Mouse (Mus musculus): ENCODE results near the gene Lmntd1. TPM values are rescaled to one million over a fixed set of nuclear protein-coding genes. Genes with fewer than 3 reads are reported as not detected.

Lmntd1 gene
- polyA plus RNA-seq, 1 experiment = not detected

GRCm38 (mm10) chr6:145358001-145358400, 256.1 kb downstream of the Lmntd1 start:
- TF ChIP-seq EP300 (IDR thresholded peaks at IDR 0.05; ENCODE audit: insufficient read depth, low read depth, low read length) = no peak
- TF ChIP-seq POLR2A (IDR thresholded peaks at IDR 0.05; ENCODE audit: insufficient read depth, low read length) = no peak
- no peak for TF ChIP-seq CTCF (IDR thresholded peaks at IDR 0.05; ENCODE audit: low read depth, low read length)
- H3K27ac ChIP-seq (ENCODE audit: insufficient read depth, low read length) = no peak overlapping the region
- H3K9ac ChIP-seq (ENCODE audit: low read depth, poor library complexity, severe bottlenecking) = no peak overlapping the region
- no peak overlapping the region for H3K4me3 ChIP-seq (ENCODE audit: low read depth, low read length)
- no peaks in the 10 kb centered on the region for H3K9me3 ChIP-seq (replicated peaks; ENCODE audit: control insufficient read depth, insufficient read depth, low read length, poor library complexity, severe bottlenecking)
- H3K36me3 ChIP-seq (ENCODE audit: control insufficient read depth, insufficient read depth, low read length, poor library complexity, severe bottlenecking) = no peaks in the 10 kb centered on the region
- no peaks in the 10 kb centered on the region for H3K4me1 ChIP-seq (ENCODE audit: control insufficient read depth, insufficient read depth, low read length)
- H3K27me3 ChIP-seq (ENCODE audit: control insufficient read depth, insufficient read depth, low read length, poor library complexity, severe bottlenecking) = no peaks in the 10 kb centered on the region

GRCm38 (mm10) chr6:145353806-145354205, 260.3 kb downstream of the Lmntd1 start:
- no peak overlapping the region for H3K9ac ChIP-seq (ENCODE audit: low read depth, poor library complexity, severe bottlenecking)
- no peaks in the 10 kb centered on the region for H3K27me3 ChIP-seq (ENCODE audit: control insufficient read depth, insufficient read depth, low read length, poor library complexity, severe bottlenecking)
- no peak overlapping the region for H3K27ac ChIP-seq (ENCODE audit: insufficient read depth, low read length)
- no peaks in the 10 kb centered on the region for H3K4me1 ChIP-seq (ENCODE audit: control insufficient read depth, insufficient read depth, low read length)
- no peak for TF ChIP-seq EP300 (IDR thresholded peaks at IDR 0.05; ENCODE audit: insufficient read depth, low read depth, low read length)
- no peak for TF ChIP-seq POLR2A (IDR thresholded peaks at IDR 0.05; ENCODE audit: insufficient read depth, low read length)
- TF ChIP-seq CTCF (IDR thresholded peaks at IDR 0.05; ENCODE audit: low read depth, low read length) = no peak
- H3K4me3 ChIP-seq (ENCODE audit: low read depth, low read length) = no peak overlapping the region
- no peaks in the 10 kb centered on the region for H3K9me3 ChIP-seq (replicated peaks; ENCODE audit: control insufficient read depth, insufficient read depth, low read length, poor library complexity, severe bottlenecking)
- no peaks in the 10 kb centered on the region for H3K36me3 ChIP-seq (ENCODE audit: control insufficient read depth, insufficient read depth, low read length, poor library complexity, severe bottlenecking)

DNA sequence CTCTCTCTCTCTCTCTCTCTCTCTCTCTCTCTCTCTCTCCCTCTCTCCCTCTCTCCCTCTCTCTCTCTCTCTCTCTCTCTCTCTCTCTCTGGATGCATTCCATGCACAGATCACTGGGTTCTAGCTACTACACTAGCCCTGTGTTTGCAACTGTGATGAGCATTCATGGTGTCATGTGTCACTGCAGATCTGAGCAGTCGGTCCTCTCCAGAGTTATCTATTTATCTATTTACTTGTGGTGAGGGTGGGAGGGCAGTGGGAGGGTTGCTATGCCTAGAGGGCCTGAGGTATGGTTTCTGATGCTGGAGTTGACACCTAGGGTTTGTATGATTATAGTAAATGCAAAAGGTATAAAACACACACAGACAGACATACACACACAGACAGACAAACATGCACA, 261.4 kb downstream of the Lmntd1 start:
- H3K27ac ChIP-seq (ENCODE audit: insufficient read depth, low read length) = no peak overlapping the region
- H3K9me3 ChIP-seq (replicated peaks; ENCODE audit: control insufficient read depth, insufficient read depth, low read length, poor library complexity, severe bottlenecking) = no peaks in the 10 kb centered on the region
- H3K4me3 ChIP-seq (ENCODE audit: low read depth, low read length) = no peak overlapping the region
- no peaks in the 10 kb centered on the region for H3K27me3 ChIP-seq (ENCODE audit: control insufficient read depth, insufficient read depth, low read length, poor library complexity, severe bottlenecking)
- H3K4me1 ChIP-seq (ENCODE audit: control insufficient read depth, insufficient read depth, low read length) = no peaks in the 10 kb centered on the region
- TF ChIP-seq EP300 (IDR thresholded peaks at IDR 0.05; ENCODE audit: insufficient read depth, low read depth, low read length) (no peak), CTCF (IDR thresholded peaks at IDR 0.05; ENCODE audit: low read depth, low read length) (no peak), POLR2A (IDR thresholded peaks at IDR 0.05; ENCODE audit: insufficient read depth, low read length) (no peak)
- no peaks in the 10 kb centered on the region for H3K36me3 ChIP-seq (ENCODE audit: control insufficient read depth, insufficient read depth, low read length, poor library complexity, severe bottlenecking)
- no peak overlapping the region for H3K9ac ChIP-seq (ENCODE audit: low read depth, poor library complexity, severe bottlenecking)

GRCm38 (mm10) chr6:145348196-145348915, 265.8 kb downstream of the Lmntd1 start:
- Histone ChIP-seq H3K27ac (ENCODE audit: insufficient read depth, low read length) (no peak overlapping the region), H3K4me3 (ENCODE audit: low read depth, low read length) (no peak overlapping the region), H3K9ac (ENCODE audit: low read depth, poor library complexity, severe bottlenecking) (no peak overlapping the region), H3K9me3 (replicated peaks; ENCODE audit: control insufficient read depth, insufficient read depth, low read length, poor library complexity, severe bottlenecking) (no peaks in the 10 kb centered on the region), H3K4me1 (ENCODE audit: control insufficient read depth, insufficient read depth, low read length) (no peaks in the 10 kb centered on the region), H3K36me3 (ENCODE audit: control insufficient read depth, insufficient read depth, low read length, poor library complexity, severe bottlenecking) (no peaks in the 10 kb centered on the region), H3K27me3 (ENCODE audit: control insufficient read depth, insufficient read depth, low read length, poor library complexity, severe bottlenecking) (no peaks in the 10 kb centered on the region)
- TF ChIP-seq POLR2A (IDR thresholded peaks at IDR 0.05; ENCODE audit: insufficient read depth, low read length) (no peak), CTCF (IDR thresholded peaks at IDR 0.05; ENCODE audit: low read depth, low read length) (peak; percentile 88)

DNA sequence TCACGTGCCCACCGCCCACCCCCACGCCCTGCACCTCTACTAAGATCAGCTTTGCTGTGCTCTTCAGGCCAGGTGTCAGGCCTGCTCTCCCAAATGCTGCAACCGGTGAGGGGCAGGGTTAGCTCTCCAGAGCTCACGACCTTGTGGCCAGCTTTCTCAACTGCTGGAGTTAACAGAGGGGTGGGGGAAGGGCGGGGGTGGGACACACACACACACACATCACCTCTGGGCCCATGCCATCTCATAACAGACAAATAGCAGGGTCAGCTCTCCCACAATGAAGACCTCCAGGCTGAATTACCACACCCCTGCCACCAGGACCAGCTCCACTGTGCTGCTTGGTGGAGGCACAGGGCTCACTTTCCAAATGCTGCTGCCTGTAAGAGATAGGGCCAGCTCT, 266.5 kb downstream of the Lmntd1 start:
- Histone ChIP-seq H3K4me1 (ENCODE audit: control insufficient read depth, insufficient read depth, low read length) (no peaks in the 10 kb centered on the region), H3K27me3 (ENCODE audit: control insufficient read depth, insufficient read depth, low read length, poor library complexity, severe bottlenecking) (no peaks in the 10 kb centered on the region), H3K36me3 (ENCODE audit: control insufficient read depth, insufficient read depth, low read length, poor library complexity, severe bottlenecking) (no peaks in the 10 kb centered on the region), H3K4me3 (ENCODE audit: low read depth, low read length) (no peak overlapping the region), H3K27ac (ENCODE audit: insufficient read depth, low read length) (no peak overlapping the region), H3K9me3 (replicated peaks; ENCODE audit: control insufficient read depth, insufficient read depth, low read length, poor library complexity, severe bottlenecking) (no peaks in the 10 kb centered on the region), H3K9ac (ENCODE audit: low read depth, poor library complexity, severe bottlenecking) (no peak overlapping the region)
- TF ChIP-seq EP300 (IDR thresholded peaks at IDR 0.05; ENCODE audit: insufficient read depth, low read depth, low read length) (no peak), POLR2A (IDR thresholded peaks at IDR 0.05; ENCODE audit: insufficient read depth, low read length) (no peak), CTCF (IDR thresholded peaks at IDR 0.05; ENCODE audit: low read depth, low read length) (no peak)

GRCm38 (mm10) chr6:145346789-145347557, 267.1 kb downstream of the Lmntd1 start:
- Histone ChIP-seq H3K9ac (ENCODE audit: low read depth, poor library complexity, severe bottlenecking) (no peak overlapping the region), H3K9me3 (replicated peaks; ENCODE audit: control insufficient read depth, insufficient read depth, low read length, poor library complexity, severe bottlenecking) (no peaks in the 10 kb centered on the region), H3K4me1 (ENCODE audit: control insufficient read depth, insufficient read depth, low read length) (no peaks in the 10 kb centered on the region), H3K36me3 (ENCODE audit: control insufficient read depth, insufficient read depth, low read length, poor library complexity, severe bottlenecking) (no peaks in the 10 kb centered on the region), H3K4me3 (ENCODE audit: low read depth, low read length) (no peak overlapping the region), H3K27me3 (ENCODE audit: control insufficient read depth, insufficient read depth, low read length, poor library complexity, severe bottlenecking) (no peaks in the 10 kb centered on the region), H3K27ac (ENCODE audit: insufficient read depth, low read length) (no peak overlapping the region)
- no peak for TF ChIP-seq CTCF (IDR thresholded peaks at IDR 0.05; ENCODE audit: low read depth, low read length)
- TF ChIP-seq POLR2A (IDR thresholded peaks at IDR 0.05; ENCODE audit: insufficient read depth, low read length) = no peak
- no peak for TF ChIP-seq EP300 (IDR thresholded peaks at IDR 0.05; ENCODE audit: insufficient read depth, low read depth, low read length)

Data from ES-Bruce4 (cell line).